Mouse (Mus musculus) bone marrow, adult 2 months (tissue): ENCODE data around the gene Atp2b4. TPM values are rescaled to one million over a fixed set of nuclear protein-coding genes. Genes with fewer than 3 reads are reported as not detected.

Source experiments
- H3K27ac ChIP-seq: fragments of 200-500 bp; 2 replicates; pipeline ENCODE4 v1.5.1; 2012; ENCODE audit warnings: low read depth, mild to moderate bottlenecking, control low read depth, inconsistent platforms, low read length; ENCODE audit not compliant: control insufficient read depth, poor library complexity, insufficient read depth
- H3K4me1 ChIP-seq: fragments of 200-500 bp; 2 replicates; pipeline ENCODE4 v1.6.1; 2011; ENCODE audit warnings: low read length; ENCODE audit not compliant: control insufficient read depth, insufficient read depth
- H3K4me3 ChIP-seq: fragments of 200-500 bp; replicated peaks from 2 replicates; pipeline ENCODE3; 2011; ENCODE audit warnings: mild to moderate bottlenecking, low read depth, low read length, control low read depth; ENCODE audit not compliant: control insufficient read depth
- CTCF ChIP-seq: fragments of 200-500 bp; IDR thresholded peaks from 2 replicates; pipeline ENCODE4 v1.5.1; 2011; ENCODE audit warnings: low read length, control low read depth; ENCODE audit not compliant: control insufficient read depth, insufficient read depth
- POLR2A ChIP-seq: fragments of 200-500 bp; IDR thresholded peaks from 2 replicates; pipeline ENCODE4 v1.6.1; 2011; ENCODE audit warnings: low read depth, mild to moderate bottlenecking, control low read depth, low read length, borderline replicate concordance; ENCODE audit not compliant: control insufficient read depth
- WGBS: fragments of 180-500 bp; shearing (Covaris S2); methylation state at CpG from one replicate; pipeline ENCODE4 v1.1.7; 2018; 5-methylcytosine and 5-hydroxymethylcytosine counted together
- polyA plus RNA-seq: library from polyadenylated mRNA; stranded (reverse); fragments of >200 nt; gene quantifications from 2 replicates; pipeline ENCODE4 v1.2.4, GENCODE M21; 2011; ENCODE audit warnings: low replicate concordance; ENCODE audit not compliant: missing spikeins, insufficient read depth, insufficient read length

The Atp2b4 gene
- polyA plus RNA-seq, 1 experiment, result 37.6 TPM

- H3K27ac ChIP-seq, result no peak overlapping the region
- no peak overlapping the region for H3K4me3 ChIP-seq
- WGBS, result 95% methylated on average over 11 of the region's 11 CpGs
- no peaks in the 10 kb centered on the region for H3K4me1 ChIP-seq
- no peak for TF ChIP-seq CTCF
- TF ChIP-seq POLR2A, result no peak
Observed at GRCm38 (mm10) chr1:133732814-133733213, 68.0 kb downstream of the Atp2b4 start.

- no peaks in the 10 kb centered on the region for H3K4me1 ChIP-seq
- TF ChIP-seq CTCF, result no peak
- TF ChIP-seq POLR2A, result no peak
- WGBS, result 71% methylated on average over 7 of the region's 7 CpGs
- no peak overlapping the region for H3K4me3 ChIP-seq
- no peak overlapping the region for H3K27ac ChIP-seq
Observed at GRCm38 (mm10) chr1:133728339-133728738, 72.5 kb downstream of the Atp2b4 start.

DNA sequence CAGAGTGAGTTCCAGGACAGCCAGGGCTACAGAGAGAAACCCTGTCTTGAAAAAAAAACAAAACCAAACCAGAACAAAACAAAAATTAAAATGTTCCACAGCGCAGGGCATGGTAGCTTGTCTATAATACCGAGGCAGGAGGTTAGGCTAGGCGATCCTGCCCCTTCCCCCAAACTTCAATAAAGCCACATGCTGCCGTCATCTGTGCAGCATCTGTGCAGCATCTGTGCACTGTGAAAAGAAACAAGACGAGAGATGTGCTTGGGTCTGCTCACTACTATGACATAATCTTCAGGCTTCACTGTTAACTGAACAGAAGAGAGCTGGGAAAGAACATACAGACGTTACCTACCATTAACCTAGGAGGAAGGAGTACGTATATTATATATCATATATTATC, 80.5 kb downstream of the Atp2b4 start:
- no peak overlapping the region for H3K4me3 ChIP-seq
- WGBS, result 90% methylated on average over 7 of the region's 7 CpGs
- H3K4me1 ChIP-seq, result no peaks in the 10 kb centered on the region
- H3K27ac ChIP-seq, result no peak overlapping the region
- TF ChIP-seq POLR2A, result no peak
- no peak for TF ChIP-seq CTCF

DNA sequence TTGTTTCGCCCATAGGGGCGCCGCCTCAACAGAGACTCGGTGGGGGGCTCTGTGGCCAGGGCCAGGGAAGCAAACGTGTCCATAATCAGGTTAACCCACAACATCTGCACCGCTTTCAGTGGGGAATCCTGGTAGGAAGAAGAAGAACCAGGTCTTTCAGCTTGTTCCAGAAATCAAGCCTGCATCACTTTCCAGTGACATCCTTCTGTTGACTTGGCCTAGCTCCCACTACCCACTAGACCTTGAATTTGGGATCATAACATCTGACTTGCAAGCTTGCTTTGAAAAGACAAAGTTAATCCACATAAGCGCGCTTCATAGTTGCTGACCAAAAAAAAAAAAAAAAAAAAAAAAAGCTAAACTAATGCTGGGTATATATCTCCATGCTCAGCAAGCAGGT, 82.1 kb downstream of the Atp2b4 start:
- WGBS, result 95% methylated on average over 8 of the region's 8 CpGs

GRCm38 (mm10) chr1:133718296-133718695, 82.5 kb downstream of the Atp2b4 start:
- H3K4me1 ChIP-seq, result no peaks in the 10 kb centered on the region
- no peak overlapping the region for H3K27ac ChIP-seq
- TF ChIP-seq CTCF, result no peak
- no peak for TF ChIP-seq POLR2A
- no peak overlapping the region for H3K4me3 ChIP-seq
- 91% methylated on average over 3 of the region's 3 CpGs for WGBS

More for the DNA sequence above, 82.1 kb downstream of the Atp2b4 start:
- H3K4me3 ChIP-seq, result no peak overlapping the region
- no peaks in the 10 kb centered on the region for H3K4me1 ChIP-seq
- TF ChIP-seq POLR2A (no peak), CTCF (no peak)
- no peak overlapping the region for H3K27ac ChIP-seq

DNA sequence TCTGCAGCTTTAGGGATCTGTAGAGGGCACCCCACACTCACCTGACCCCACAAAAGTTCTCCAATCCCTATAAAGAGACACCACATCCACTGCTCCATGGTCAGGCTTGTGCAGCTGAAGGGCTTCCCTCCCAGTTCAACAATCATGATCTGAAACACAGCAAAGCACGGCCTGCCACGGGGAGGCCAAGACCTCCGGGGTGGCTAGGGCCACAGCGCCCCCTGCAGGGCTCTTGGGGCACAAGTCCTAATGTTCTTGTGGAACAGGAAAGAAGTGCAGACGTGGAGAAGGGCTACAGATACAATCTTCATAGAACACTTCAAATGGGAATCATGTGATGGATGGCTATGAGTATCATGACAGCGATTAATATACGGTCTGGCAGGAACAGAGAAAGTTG, 84.4 kb downstream of the Atp2b4 start:
- 32% methylated on average over 7 of the region's 7 CpGs for WGBS
- no peaks in the 10 kb centered on the region for H3K4me1 ChIP-seq
- H3K4me3 ChIP-seq, result no peak overlapping the region
- H3K27ac ChIP-seq, result no peak overlapping the region
- TF ChIP-seq CTCF, result peak; percentile 71
- no peak for TF ChIP-seq POLR2A

GRCm38 (mm10) chr1:133715191-133715590, 85.7 kb downstream of the Atp2b4 start:
- no peak overlapping the region for H3K4me3 ChIP-seq
- no peak overlapping the region for H3K27ac ChIP-seq
- TF ChIP-seq CTCF (no peak), POLR2A (no peak)
- H3K4me1 ChIP-seq, result no peaks in the 10 kb centered on the region; the same call in 1 of the 2 replicates
- 97% methylated on average over 1 of the region's 1 CpGs for WGBS

GRCm38 (mm10) chr1:133713009-133713370, 87.9 kb downstream of the Atp2b4 start:
- 78% methylated on average over 2 of the region's 2 CpGs for WGBS
- Histone ChIP-seq H3K27ac (no peak overlapping the region), H3K4me3 (no peak overlapping the region), H3K4me1 (no peaks in the 10 kb centered on the region; the same call in 1 of the 2 replicates)
- TF ChIP-seq CTCF, result no peak
- TF ChIP-seq POLR2A, result no peak
